Mouse (Mus musculus): ENCODE data around the gene Prss48. TPM values are rescaled to one million over a fixed set of nuclear protein-coding genes. Genes with fewer than 3 reads are reported as not detected.

The Prss48 gene
- polyA plus RNA-seq, 1 experiment = not detected

DNA sequence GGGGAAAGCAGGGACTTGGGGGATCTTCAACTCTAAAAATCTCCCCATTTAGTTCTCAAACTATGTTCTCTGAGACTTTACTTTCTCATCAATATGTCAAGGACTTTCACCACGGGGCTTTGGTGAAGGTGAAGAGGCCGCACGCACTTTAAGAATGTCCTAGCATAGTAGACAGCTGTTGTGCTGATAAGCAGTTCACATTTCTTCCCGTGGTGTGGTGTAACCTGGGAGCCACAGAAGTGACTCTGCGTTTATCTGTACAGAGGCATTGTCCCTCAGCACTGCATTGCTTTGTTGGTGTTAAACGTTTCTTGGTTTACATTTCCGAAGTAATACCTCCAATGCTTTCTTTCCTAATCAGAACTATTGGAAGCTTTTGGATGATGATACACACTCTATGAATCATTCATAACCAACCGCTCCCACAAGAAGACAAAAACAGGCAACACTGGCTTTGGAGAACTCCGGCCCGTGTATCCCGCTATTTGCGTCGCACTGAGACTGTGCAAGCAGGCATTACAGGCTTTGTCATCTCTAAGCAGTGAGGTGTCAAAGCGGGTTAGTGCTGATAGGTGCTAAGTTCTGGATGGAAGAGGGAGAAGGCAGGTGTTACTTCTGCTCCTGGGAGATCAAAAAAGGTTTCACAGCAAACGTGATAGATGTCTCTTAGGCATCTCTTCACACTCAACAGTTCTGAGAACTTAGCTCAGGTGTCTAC, 26.5 kb upstream of the Prss48 start:
- TF ChIP-seq POLR2A (IDR thresholded peaks at IDR 0.05; ENCODE audit: borderline replicate concordance, extremely low read depth, low read depth, low read length) (no peak), CTCF (IDR thresholded peaks at IDR 0.05; ENCODE audit: insufficient read depth, low read length) (no peak)
- H3K4me1 ChIP-seq (ENCODE audit: control insufficient read depth, insufficient read depth, low read length) = peaks cover 2% of the 10 kb centered on the region
- DNase-seq = no peak
- H3K4me3 ChIP-seq (replicated peaks; ENCODE audit: extremely low read depth, low read depth, low read length) = no peak overlapping the region
- 74% methylated on average over 15 of the region's 15 CpGs for WGBS

DNA sequence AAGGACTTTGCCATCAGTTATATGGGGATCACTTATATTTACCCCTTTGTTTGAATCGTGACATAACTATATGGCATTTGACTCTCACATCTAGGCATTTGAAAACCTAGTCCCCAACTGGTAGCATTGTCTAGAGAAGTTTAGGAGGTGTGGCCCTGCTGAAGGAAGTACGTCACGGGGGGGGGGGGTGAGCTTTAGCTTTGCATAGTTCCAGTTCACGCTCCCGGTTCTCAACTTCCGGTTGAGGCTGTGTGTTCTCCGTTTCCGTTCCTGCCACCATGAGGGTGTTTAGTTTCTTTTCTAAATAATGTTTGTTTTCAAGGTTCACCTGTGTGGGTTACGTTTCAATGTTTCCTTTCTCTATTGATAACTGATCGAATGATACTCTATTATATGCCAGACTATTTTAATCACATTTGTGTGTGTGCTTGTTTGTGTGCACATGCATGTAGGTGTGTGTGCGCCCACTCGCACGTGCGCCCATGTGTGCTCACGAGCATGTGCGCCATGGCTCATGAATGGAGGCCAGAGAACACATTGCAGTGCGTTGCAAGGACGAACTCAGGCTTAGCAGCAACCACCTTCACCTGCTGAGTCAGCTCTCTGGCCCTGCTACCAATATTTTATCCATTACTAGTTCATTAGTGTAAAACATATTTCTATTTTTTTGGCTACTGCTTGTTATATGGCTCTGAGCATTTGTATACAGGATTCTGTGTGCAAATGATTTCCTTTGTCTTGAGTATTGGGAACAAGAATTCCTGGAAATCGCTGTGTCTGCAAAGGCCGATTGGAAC, 23.2 kb upstream of the Prss48 start:
- H3K4me1 ChIP-seq (ENCODE audit: control insufficient read depth, insufficient read depth, low read length) = peaks cover 2% of the 10 kb centered on the region
- TF ChIP-seq CTCF (IDR thresholded peaks at IDR 0.05; ENCODE audit: insufficient read depth, low read length) (no peak), POLR2A (IDR thresholded peaks at IDR 0.05; ENCODE audit: borderline replicate concordance, extremely low read depth, low read depth, low read length) (no peak)
- no peak for DNase-seq
- 90% methylated on average over 20 of the region's 20 CpGs for WGBS
- no peak overlapping the region for H3K4me3 ChIP-seq (replicated peaks; ENCODE audit: extremely low read depth, low read depth, low read length)

DNA sequence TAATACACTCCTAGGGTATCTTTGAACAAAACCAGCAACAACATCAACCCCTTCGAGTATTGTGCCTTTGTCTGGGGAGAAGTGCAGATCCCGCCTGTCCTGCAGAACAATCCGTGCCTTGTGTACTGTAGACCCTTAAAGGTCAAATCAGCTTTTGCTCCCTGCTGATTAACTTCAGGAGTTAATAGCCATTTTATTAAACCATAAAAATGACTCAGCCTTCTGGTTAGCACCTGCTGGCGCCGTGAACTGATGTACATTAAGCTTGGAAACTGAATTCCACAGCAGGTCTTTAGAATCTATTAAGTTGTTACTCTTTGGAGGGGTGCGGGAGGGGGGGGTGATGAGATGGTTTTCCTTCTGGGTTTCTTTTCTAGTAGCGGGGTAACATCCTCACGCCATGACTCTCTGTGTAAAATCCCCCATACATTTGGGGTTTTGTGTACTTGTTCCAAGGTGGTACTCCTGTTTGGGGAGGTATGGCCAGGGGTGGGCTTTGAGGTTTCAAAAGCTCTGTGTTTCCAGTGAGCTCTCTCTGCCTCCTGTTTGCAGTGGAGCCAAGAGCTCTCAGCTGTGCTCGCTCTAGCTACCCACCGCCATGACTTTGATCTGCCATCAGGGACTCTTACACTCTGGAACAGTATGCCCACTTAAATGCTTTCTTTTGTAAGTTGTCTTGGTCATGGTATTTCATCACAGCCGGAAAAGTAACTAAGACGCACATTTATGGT, 21.9 kb upstream of the Prss48 start:
- 87% methylated on average over 12 of the region's 12 CpGs for WGBS
- DNase-seq = no peak
- Histone ChIP-seq H3K4me3 (replicated peaks; ENCODE audit: extremely low read depth, low read depth, low read length) (no peak overlapping the region), H3K4me1 (ENCODE audit: control insufficient read depth, insufficient read depth, low read length) (peaks cover 2% of the 10 kb centered on the region)
- TF ChIP-seq POLR2A (IDR thresholded peaks at IDR 0.05; ENCODE audit: borderline replicate concordance, extremely low read depth, low read depth, low read length) = no peak
- no peak for TF ChIP-seq CTCF (IDR thresholded peaks at IDR 0.05; ENCODE audit: insufficient read depth, low read length)

DNA sequence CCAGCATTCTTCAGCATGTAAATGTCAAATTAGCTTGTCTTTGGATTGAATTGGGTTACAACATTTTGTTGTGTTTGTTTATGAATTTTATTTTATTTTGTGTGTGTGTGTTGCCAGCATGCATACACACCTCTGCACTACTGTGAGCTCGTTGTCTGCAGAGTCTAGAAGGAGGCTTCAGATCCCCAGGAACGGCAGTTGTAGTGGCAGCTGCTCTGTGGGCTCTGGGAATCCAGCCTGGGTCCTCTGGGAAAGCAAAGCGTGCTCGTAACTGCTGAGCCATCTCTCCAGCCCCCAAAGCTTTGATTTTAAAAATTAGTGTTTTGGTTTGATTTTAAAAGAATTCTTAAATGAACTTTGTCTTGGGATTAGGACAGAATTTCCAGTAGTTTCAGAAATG, 19.4 kb upstream of the Prss48 start:
- no peak for TF ChIP-seq CTCF (IDR thresholded peaks at IDR 0.05; ENCODE audit: insufficient read depth, low read length)
- no peak for TF ChIP-seq POLR2A (IDR thresholded peaks at IDR 0.05; ENCODE audit: borderline replicate concordance, extremely low read depth, low read depth, low read length)
- WGBS = 92% methylated on average over 4 of the region's 4 CpGs
- peaks cover 2% of the 10 kb centered on the region for H3K4me1 ChIP-seq (ENCODE audit: control insufficient read depth, insufficient read depth, low read length)
- DNase-seq = no peak
- no peak overlapping the region for H3K4me3 ChIP-seq (replicated peaks; ENCODE audit: extremely low read depth, low read depth, low read length)

DNA sequence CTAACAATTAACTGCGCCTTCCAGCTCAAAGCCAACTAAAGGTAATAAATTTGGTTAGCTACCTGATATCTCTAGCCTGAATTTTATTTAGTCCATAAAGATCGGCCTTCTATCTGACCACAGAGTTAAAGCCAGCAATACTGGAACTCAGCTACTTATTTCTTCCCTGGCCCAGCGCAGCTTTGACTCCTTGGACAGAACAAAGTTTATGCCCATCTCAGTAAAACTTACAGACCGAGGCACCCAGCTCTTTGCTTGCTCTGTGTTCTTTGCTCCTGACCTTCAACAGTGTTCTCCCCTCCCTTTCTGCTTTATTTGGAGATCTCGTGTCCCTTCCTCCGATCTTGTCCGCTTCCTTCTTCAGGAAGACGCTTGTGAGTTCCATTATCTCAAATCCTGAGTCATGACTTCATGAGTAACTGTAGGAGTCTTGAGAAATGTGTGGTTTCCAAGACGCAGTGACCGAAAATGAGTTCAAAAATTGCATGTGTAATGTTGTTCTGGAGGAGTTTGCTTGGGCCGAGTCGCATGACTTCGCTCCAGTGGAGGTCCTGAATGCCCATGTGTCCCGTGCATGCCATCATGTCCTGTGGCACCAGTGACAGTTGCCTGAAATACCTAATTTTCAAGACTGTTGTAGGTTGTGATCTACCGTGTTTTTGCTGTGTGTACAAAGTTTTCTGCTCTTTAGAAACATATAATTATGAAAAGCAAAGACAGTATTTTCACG, 18.8 kb upstream of the Prss48 start:
- no peak for TF ChIP-seq CTCF (IDR thresholded peaks at IDR 0.05; ENCODE audit: insufficient read depth, low read length)
- no peak for TF ChIP-seq POLR2A (IDR thresholded peaks at IDR 0.05; ENCODE audit: borderline replicate concordance, extremely low read depth, low read depth, low read length)
- Histone ChIP-seq H3K4me1 (ENCODE audit: control insufficient read depth, insufficient read depth, low read length) (peaks cover 2% of the 10 kb centered on the region), H3K4me3 (replicated peaks; ENCODE audit: extremely low read depth, low read depth, low read length) (no peak overlapping the region)
- no peak for DNase-seq
- WGBS = 75% methylated on average over 16 of the region's 16 CpGs

DNA sequence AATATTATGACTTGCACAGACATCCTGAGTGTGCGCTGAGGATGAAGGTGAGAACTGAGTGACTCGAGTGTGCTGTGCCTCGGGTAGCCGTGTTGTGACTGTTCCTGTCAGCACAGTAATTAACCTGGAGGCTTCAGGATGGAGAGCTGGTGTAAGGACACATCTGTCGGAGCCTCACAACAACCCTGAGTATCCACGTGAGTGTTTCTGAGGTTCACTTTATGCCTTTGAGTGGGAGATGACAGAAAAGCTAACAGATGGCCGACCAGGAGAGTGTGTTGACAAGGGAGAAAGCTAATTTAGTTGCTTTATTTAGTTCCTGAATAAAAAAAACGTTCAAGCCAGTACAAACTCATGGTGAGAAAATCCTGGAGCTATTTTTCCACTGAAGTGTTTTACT, 15.2 kb upstream of the Prss48 start:
- no peak overlapping the region for H3K4me3 ChIP-seq (replicated peaks; ENCODE audit: extremely low read depth, low read depth, low read length)
- no peaks in the 10 kb centered on the region; the same call in 1 of the 2 replicates for H3K4me1 ChIP-seq (ENCODE audit: control insufficient read depth, insufficient read depth, low read length)
- TF ChIP-seq CTCF (IDR thresholded peaks at IDR 0.05; ENCODE audit: insufficient read depth, low read length) (no peak), POLR2A (IDR thresholded peaks at IDR 0.05; ENCODE audit: borderline replicate concordance, extremely low read depth, low read depth, low read length) (no peak)
- DNase-seq = no peak
- WGBS = 63% methylated on average over 8 of the region's 8 CpGs

DNA sequence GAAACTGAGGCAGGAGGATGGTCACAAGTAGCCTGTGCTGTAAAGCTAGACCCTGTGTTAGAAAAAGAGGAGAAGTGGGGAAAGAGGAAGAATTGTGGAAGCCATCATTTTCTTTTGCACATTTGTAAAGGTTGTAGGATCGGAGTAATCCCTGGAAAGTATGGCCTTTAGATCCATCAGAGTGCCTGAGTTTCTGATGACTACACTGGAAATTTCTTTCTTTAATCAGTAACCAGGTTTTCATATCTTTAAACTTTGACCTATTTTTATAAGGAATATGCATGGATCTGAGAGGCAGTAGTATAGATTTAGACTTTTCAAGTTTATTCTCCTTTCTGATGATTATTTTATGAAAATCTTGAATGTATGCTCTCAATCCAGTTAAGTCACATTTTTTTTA, 14.7 kb upstream of the Prss48 start:
- TF ChIP-seq CTCF (IDR thresholded peaks at IDR 0.05; ENCODE audit: insufficient read depth, low read length) = no peak
- no peak for TF ChIP-seq POLR2A (IDR thresholded peaks at IDR 0.05; ENCODE audit: borderline replicate concordance, extremely low read depth, low read depth, low read length)
- DNase-seq = no peak
- 90% methylated on average over 1 of the region's 1 CpGs for WGBS
- H3K4me3 ChIP-seq (replicated peaks; ENCODE audit: extremely low read depth, low read depth, low read length) = no peak overlapping the region
- no peaks in the 10 kb centered on the region; the same call in 1 of the 2 replicates for H3K4me1 ChIP-seq (ENCODE audit: control insufficient read depth, insufficient read depth, low read length)

DNA sequence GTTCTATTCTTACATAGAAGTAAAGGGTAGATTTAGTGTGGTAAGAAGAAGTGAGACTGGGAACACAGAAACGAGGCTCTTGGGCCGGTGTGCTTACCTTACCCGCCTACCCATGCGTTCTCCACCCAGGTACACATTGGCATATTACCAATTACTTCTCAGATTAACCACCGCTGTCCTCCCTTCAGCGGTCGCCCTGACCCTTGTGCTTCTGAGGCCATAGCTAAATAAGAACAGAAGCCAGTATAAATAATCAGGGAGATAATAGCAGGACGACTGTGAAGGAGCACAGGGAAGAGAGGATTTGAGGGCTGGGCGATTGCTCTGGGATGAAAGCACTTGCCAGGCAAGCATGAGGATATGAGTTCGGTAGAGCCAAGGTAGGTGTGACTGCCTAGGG, 11.5 kb upstream of the Prss48 start:
- DNase-seq = no peak
- Histone ChIP-seq H3K4me1 (ENCODE audit: control insufficient read depth, insufficient read depth, low read length) (peaks cover 6% of the 10 kb centered on the region), H3K4me3 (replicated peaks; ENCODE audit: extremely low read depth, low read depth, low read length) (no peak overlapping the region)
- 56% methylated on average over 10 of the region's 10 CpGs for WGBS
- no peak for TF ChIP-seq POLR2A (IDR thresholded peaks at IDR 0.05; ENCODE audit: borderline replicate concordance, extremely low read depth, low read depth, low read length)
- no peak for TF ChIP-seq CTCF (IDR thresholded peaks at IDR 0.05; ENCODE audit: insufficient read depth, low read length)

DNA sequence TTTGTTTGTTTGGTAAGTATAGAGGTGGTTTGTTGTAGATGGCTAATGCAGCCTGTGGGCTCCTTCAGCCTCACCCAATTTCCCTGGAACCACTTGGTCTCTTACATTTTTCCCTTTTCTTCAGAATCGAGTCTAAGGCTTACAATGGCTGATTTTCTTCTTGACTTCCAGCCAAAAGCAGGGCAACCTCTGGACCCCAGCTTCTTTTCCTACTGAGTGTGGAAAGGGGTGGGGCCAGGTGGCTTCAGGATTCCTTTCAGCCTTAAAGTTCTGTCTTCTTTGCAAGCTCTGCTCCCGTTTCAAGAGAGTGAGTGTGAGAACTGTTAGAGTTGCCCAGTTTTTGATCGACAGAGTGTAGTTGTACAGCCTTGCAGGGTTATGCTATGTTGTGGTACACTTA, 9.5 kb upstream of the Prss48 start:
- DNase-seq = no peak
- Histone ChIP-seq H3K4me3 (replicated peaks; ENCODE audit: extremely low read depth, low read depth, low read length) (no peak overlapping the region), H3K4me1 (ENCODE audit: control insufficient read depth, insufficient read depth, low read length) (peaks cover 6% of the 10 kb centered on the region)
- 44% methylated on average over 3 of the region's 3 CpGs for WGBS
- TF ChIP-seq CTCF (IDR thresholded peaks at IDR 0.05; ENCODE audit: insufficient read depth, low read length) (no peak), POLR2A (IDR thresholded peaks at IDR 0.05; ENCODE audit: borderline replicate concordance, extremely low read depth, low read depth, low read length) (no peak)
